Mouse (Mus musculus) liver, postnatal 0 days (tissue): Measurements from ENCODE around the gene Dhcr24.

Experiments
- CTCF ChIP-seq: sonication (generic); IDR thresholded peaks from 2 replicates; pipeline ENCODE4 v1.5.1; 2016; ENCODE audit warnings: antibody characterized with exemption, low read depth
- EP300 ChIP-seq: IDR thresholded peaks from 2 replicates; pipeline ENCODE4 v1.6.1; 2016; ENCODE audit warnings: antibody characterized with exemption, low read depth, mild to moderate bottlenecking

GRCm38 (mm10) chr4:106622712-106623111, 61.9 kb downstream of the Dhcr24 start:
- TF ChIP-seq CTCF = no peak
- TF ChIP-seq EP300 = no peak
